In genomic region chr16:20516726-20517201, GRCm38 (mm10) we compare ENCODE assay signal across 1 mouse cellular context.
TF ChIP-seq lines count a peak whose summit lies in the region.

Gene Dvl3 (plus strand): TSS chr16:20516982.

TF ChIP-seq in CH12.LX, 34 proteins besides CTCF, POLR2A, EP300 and RAD21 (continued from another document):
- TF ChIP-seq BHLHE40 (IDR thresholded peaks at IDR 0.05; ENCODE audit: low read depth, low read length) (no peak), KAT2A (IDR thresholded peaks at IDR 0.05; ENCODE audit: insufficient replicate concordance, low read length) (peak; percentile 73; the same call in 1 of the 2 replicates), ZC3H11A (IDR thresholded peaks at IDR 0.05; ENCODE audit: low read depth, low read length) (no peak), ETS1 (conservative IDR thresholded peaks at IDR 0.05; ENCODE audit: low read depth, low read length) (0 out of 2 replicates have a peak, but pooled peaks have one; percentile 27), CHD2 (IDR thresholded peaks at IDR 0.05; ENCODE audit: low read length) (0 out of 2 replicates have a peak, but pooled peaks have one; percentile 43), MEF2A (IDR thresholded peaks at IDR 0.05; ENCODE audit: borderline replicate concordance, low read depth, low read length) (0 out of 2 replicates have a peak, but pooled peaks have one; percentile 54), JUN (IDR thresholded peaks at IDR 0.05; ENCODE audit: insufficient read depth, low read depth, low read length) (no peak), TCF12 (IDR thresholded peaks at IDR 0.05; ENCODE audit: low read depth, low read length) (peak; percentile 90), JUND (conservative IDR thresholded peaks at IDR 0.05; ENCODE audit: low read depth, low read length) (no peak), IRF4 (IDR thresholded peaks at IDR 0.05; ENCODE audit: low read depth, low read length) (peak; percentile 74; the same call in 1 of the 2 replicates), HCFC1 (IDR thresholded peaks at IDR 0.05; ENCODE audit: low read depth, low read length) (peak; percentile 80), SMC3 (IDR thresholded peaks at IDR 0.05; ENCODE audit: low read depth, low read length) (peak; percentile 48), NRF1 (IDR thresholded peaks at IDR 0.05; ENCODE audit: low read depth, low read length) (peak; percentile 65), MXI1 (IDR thresholded peaks at IDR 0.05; ENCODE audit: low read depth, low read length) (no peak; the same call in 1 of the 2 replicates), RCOR1 (conservative IDR thresholded peaks at IDR 0.05; ENCODE audit: low read depth, low read length) (0 out of 2 replicates have a peak, but pooled peaks have one; percentile 67), POLR2AphosphoS2 (IDR thresholded peaks at IDR 0.05; ENCODE audit: low read depth, low read length) (peak; percentile 61; the same call in 1 of the 2 replicates), MAX (IDR thresholded peaks at IDR 0.05; ENCODE audit: low read length) (peak; percentile 44; the same call in 1 of the 2 replicates), UBTF (IDR thresholded peaks at IDR 0.05; ENCODE audit: low read depth, low read length) (peak; percentile 92; the same call in 1 of the 2 replicates), TBP (conservative IDR thresholded peaks at IDR 0.05; ENCODE audit: low read depth, low read length) (no peak), MYC (IDR thresholded peaks at IDR 0.05; ENCODE audit: low read depth, low read length) (0 out of 2 replicates have a peak, but pooled peaks have one; percentile 18), GABPA (IDR thresholded peaks at IDR 0.05; ENCODE audit: insufficient replicate concordance, low read depth, low read length) (no peak), ZMIZ1 (IDR thresholded peaks at IDR 0.05; ENCODE audit: low read depth, low read length) (peak; percentile 92)
TF ChIP-seq in CH12.LX: peak in this region for 21.
